Mouse (Mus musculus) thymus, adult 2 months (tissue): ENCODE data around the gene Bsn.

Experiments
- CTCF ChIP-seq: fragments of 200-500 bp; IDR thresholded peaks from 2 replicates; pipeline ENCODE4 v1.5.1; 2012; ENCODE audit warnings: mild to moderate bottlenecking, control low read depth, low read length, moderate library complexity, borderline replicate concordance; ENCODE audit not compliant: control insufficient read depth, poor library complexity, insufficient read depth; ENCODE audit errors: extremely low read depth
- POLR2A ChIP-seq: fragments of 200-500 bp; IDR thresholded peaks from 2 replicates; pipeline ENCODE4 v1.6.1; 2012; ENCODE audit warnings: mild to moderate bottlenecking, low read length, control low read depth, moderate library complexity; ENCODE audit not compliant: control insufficient read depth, poor library complexity, insufficient read depth; ENCODE audit errors: extremely low read depth

GRCm38 (mm10) chr9:108082988-108083431 is 107.2 kb downstream of the Bsn start, which contains the start of gene Rnf123:
- TF ChIP-seq POLR2A = no peak
- no peak for TF ChIP-seq CTCF
